Mouse (Mus musculus) ES-CJ7 (cell line): ENCODE measurements at regions not wholly inside any gene's neighbourhood (a gene's known extent, or its start where the extent isn't known, plus 50 kb on each side); places are given as distances from the start of the nearest gene placed in this dataset.

Experiments used
- DNase-seq: peaks from one replicate; pipeline ENCODE4 v3.0.0; 2011; ENCODE audit warnings: low read depth, low spot score

DNA sequence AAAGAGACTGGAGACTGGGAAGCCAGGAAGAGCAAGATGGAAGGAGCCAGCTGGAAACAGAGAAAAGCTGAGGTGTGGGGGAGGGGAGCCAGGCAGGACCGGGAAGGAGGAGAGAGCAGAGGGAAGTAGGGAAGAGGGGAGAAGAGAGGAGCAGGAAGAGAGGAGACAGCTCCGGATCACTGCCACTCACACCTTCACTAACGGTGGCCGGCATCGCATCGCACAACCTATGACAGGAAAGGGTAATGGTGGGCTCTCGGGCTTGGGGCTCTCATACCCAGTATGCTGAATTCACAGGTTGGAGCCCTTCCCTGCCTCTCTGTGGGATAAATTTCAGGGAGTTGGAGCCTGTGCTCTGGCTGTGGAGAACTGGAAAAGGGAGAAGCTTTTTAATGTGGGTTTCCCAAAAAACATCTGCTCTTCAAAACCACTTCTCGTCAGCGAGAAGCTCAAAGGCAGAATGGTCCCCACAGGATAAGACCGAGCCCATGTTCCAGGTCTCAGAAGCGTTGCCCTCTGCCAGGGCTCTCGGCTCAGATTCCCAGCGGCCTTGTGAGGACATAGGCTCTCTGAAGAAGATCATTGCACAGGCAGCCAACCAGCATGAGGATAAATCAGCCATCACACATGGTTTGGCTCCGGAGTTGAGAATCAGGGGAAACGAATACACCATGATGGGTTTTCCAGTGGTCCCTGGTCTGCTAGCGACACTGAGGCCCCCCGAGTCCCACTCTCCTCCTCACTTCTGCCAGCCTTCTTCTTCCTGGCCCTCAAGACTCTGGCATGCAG is 53.8 kb upstream of the Coro2b start:
- no peak for DNase-seq

DNA sequence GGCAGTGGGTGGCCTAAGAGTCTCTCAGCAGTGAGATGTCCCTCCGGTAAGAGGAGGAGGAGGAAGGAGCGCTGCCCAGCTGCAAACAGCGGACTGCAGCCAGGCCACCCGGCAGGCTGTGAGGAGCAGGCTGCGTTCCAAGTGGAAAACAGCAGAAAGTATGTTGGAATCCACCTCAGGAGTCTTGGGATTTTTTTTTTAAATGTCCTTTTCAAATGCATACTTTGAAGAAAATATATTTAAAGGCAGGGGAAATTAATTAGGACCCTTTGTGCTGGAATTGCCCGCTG is 54.3 kb upstream of the Coro2b start:
- no peak for DNase-seq

DNA sequence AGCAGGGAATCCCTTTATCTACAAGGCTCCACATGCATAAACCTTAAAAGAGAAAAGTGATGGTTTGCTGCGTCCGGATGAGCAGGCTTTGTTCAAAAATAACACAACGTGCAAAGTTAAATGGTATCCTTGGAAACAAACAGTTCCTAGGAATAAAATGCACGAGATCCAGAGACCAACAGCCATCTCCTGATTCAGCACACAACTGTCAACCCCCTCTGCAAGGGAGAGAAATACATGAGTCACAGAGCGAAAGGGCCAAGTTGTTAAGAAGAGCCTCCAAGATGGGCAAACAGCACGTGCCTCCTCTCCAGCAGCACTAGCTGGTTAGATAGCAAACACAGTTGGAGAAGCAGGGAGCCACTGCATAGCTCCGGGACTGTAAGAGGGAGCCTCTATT is 61.2 kb upstream of the Coro2b start:
- no peak for DNase-seq

DNA sequence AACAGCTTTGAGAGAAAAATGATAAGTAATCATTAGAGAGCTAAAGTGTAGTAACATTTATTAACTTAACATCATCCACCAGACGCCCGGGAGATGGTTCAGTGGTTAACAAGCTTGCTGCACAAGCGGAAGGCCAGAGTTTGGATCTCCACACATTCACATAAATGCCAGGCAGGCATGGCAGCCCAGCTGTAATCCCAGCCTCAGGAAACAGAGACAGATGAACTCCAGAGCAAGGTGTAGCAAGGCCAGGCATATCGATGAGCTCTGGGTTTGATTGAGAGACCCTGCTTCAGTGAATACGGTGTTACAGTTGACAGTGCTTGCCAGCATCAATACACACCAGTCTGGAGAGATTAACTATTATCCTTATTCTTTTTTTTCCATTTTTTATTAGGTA is 62.1 kb upstream of the Coro2b start:
- no peak for DNase-seq

DNA sequence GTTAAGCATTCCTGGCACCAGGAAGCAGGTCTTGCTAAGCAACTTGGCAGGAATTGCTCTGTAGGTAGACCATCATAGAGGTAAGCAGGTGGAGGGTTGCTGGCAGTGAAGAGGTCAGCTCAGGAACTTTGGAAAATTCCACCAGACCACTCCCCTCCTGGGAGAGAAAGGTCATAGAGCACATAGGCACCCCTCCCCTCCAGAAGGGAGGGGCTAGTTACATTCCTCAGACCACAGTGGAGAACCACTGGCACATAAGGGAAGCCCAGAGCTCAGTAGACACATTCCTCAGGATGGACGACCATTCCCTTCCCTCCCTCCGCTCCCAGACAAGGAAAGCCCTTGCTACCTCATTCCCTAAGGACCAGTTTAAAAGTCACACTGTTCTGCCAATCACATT is 67.1 kb upstream of the Itga11 start:
- peak; percentile 26 for DNase-seq

DNA sequence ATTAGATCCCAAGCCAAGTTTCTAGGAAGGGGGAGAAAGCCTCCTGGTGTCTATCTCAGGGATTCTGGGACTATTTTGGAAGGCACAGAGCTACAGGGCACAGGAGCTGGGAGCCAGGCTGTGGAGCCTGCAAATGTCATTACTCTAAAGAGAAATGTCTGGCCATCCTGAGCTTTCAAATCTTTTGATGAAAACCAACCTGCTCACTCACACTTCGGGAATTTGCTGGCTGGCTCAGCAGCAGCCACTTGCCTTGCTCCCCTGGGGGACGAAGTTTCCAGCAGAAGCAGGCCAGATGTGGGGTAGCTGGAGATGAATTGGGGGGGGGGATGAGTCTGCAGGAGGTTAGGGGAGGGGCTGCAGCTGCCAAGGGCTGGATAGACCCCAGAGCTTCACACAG is 66.2 kb upstream of the Itga11 start:
- DNase-seq, result no peak

DNA sequence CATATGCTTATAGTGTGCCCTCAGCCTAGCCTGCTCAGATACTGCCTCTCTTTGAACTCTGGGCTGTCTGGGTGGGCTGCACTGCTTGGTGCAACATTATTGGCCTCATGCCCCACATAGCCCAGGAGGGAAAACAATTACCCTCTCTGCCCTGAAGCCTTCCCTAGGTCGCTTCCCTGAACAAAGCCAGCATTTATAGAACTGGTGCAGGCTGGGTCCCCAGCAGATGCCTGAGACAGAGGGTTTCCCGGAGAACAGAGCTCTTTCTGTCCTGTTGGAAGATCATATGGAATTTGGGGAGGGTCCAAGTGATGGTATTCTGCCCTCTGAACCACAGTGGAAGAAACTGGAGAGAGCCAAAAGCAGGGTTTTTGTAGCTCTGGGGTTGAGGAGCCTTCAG is 64.6 kb upstream of the Itga11 start:
- no peak for DNase-seq

DNA sequence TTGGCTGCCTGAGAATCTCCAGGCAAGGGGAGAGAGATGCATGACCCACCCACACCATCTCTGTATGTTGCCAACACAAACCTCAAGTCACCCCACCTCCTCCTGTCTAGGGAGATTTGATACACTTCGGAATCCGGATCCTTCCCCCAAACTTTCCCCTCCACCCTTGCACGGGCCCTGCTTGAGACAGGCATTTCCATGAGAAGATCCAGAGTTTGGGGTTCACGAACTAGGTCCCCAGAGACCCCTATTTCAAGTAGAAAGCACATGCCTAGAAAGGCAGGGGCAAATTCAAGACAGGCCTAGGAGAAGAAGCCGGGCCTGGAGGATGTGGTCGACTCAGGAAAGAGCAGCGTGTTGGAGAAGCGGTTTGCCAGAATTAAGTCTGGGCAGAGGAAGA is 63.8 kb upstream of the Itga11 start:
- DNase-seq, result no peak

DNA sequence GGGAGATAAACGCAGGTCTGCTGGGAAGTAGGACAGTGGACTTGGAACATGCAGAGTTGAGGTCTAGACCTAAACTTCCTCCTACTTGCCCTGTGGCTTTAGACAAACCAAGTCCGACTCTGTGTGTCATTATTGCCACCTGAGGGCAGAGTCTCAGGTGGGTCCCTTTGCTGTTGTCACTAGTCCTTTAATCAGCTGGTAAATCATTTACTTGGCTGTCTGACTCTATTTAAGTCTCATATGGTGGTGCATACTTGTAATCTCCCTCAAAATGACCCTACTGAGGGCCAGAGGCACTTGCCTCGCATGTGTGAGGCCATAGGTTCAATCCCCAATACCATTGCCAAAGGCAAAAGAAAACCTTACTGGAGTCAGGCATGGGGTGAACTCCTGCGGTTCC is 62.7 kb upstream of the Itga11 start:
- DNase-seq, result no peak

DNA sequence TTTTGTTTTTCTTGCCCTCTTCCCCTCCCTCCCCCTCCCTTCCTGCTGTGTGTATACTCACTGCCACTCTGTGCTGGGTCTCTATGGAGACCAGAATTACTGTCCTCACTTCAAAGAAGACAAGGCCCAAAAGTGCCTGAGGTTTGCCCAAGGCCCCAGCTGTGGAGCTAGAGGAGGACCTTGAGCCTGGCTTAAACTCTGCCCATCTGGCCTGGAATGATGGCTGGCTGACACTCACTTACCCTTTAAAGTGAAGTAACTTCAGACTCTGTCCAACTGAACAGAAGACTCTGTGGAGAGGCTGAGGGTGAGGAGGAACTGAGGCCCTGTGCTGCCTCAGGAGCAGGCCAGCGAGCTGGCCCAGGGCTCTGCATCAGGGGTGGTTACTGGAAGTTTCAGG is 61.8 kb upstream of the Itga11 start:
- no peak for DNase-seq

DNA sequence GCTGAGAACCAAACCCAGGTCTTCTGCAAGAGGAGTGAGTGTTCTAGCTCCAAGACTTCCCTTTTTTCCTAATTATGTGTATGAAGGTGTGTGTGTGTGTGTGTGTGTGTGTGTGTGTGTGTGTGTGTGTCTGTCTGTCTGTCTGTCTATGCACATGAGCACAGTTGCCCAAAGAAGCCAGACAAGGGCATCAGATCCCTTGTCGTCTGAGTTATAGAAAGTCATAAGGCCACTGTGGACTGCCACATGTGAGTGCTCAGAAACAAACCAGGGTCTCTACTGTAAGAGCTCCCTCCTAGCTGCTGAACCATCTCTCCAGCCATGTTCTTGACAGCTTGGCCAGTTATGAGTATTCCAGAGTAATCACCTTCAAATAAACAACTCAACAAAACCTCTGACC is 58.6 kb upstream of the Itga11 start:
- no peak for DNase-seq

DNA sequence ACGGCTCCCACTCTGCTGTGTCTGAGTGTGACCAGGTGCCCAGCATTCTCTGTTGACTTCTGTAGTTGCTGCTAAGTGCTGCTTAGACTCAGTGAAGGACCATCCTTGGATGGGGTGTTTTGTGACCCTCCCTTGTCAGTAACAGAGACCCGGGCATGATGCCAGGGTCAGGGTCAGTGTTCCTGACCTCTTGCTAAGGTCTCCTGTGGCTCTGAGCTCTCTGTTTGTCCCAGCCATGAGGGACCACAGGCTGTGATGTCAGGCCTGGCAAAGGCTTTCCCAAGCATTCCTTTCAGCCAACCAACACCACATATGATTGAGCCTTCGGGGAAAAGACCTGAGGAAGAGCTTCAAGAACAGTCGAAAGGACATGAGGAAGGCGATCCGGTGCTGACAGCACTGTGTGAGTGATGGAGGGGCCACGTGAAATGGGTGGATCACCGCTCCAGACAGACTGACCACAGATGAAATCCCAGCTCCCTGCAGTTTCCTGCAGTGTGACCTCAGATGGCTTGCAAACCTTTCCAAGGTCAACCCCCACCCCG is 56.7 kb upstream of the Itga11 start:
- no peak for DNase-seq

DNA sequence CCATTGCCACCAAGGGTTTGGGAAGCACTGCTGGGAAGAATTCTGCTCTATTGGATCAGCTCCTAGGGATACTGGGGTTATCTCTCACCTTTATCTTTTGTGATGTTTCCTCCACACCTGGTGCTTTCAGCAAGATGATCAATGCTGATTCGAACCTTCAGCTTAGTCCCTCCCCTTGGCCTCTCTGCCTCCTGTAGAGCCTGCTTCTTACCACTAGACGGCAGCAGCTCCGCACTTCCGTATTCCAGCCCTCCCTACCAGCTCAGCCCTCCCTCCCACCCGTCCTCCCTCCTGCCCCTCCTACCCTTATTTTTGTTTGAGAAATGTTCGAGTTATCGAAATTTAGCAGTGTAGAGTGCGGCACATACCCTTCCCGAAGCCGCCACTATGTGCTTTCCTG is 55.5 kb upstream of the Itga11 start:
- DNase-seq, result peak; percentile 71

DNA sequence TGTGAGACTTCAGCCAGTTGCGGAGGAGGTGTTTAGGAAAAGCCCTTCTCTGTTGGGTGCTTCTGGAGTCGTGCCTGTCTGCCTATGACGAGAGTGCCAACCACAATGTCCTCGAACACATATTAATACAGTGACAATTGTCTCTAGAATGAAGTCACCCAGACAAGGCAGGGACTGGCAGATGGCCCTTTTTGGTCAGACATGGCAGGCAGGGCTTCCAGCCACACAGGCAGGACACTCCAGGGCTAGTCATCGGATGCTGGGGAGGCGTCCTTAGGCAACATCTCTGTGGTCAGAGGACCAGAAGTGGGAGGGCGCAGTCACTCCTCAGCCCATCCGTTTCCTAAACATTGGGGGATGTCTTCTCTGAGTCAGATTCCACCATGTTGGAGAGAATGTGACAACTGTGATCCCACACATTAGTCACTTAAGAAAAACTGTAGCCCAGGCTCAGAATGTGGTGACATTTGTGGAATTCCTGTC is 53.0 kb upstream of the Itga11 start:
- no peak for DNase-seq

DNA sequence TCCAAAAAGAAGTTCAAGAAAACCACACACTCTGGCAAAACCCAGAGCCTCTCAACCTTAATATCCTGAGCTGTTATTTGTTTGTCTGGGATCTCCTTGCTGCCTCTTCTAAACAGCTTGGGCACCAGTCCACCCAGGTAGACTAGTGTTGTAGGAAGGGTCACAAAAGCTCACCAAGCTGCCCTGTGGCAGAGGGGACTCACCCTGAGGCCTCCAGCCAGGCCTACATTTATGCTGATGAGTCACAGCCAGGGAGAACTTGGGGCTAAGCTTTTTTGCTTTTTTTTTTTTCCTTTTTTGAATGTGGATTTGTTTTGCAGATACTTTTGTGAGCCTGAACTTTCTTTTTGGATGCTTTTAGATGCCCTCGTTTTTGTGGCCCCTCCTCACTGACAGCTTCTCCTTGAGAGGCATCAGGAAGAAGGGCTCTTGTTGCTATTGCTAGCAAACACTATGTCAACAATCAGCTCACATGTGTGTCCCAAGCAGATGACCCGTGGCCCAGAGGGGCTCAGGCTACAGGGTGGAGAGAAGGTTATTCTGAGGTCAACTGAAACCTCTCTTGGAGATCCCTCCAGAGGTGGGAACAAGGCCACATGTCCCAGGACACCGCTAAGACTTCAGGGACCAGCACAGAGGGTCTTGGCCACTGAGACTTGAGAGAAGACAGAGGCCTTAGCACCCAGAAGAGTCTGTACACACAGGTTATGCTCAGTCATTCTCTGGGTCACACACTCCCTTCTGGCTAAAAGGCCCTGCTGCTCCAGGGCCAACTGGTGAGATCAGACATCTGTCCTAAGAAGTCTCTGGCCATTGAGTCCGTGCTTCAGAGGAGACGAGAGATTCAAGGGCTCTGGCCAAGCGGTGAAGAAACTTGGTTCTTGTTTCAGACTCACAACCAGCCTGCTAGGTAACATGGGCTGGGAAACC is 50.3 kb upstream of the Itga11 start:
- no peak for DNase-seq
